Mouse (Mus musculus): ENCODE data around the gene Mtfmt. TPM values are rescaled to one million over a fixed set of nuclear protein-coding genes. Genes with fewer than 3 reads are reported as not detected.

The Mtfmt gene
- polyA plus RNA-seq (2015; fragmentation: Nextera tagmentation; extraction: Ambion mirVana), result 7.2 and 7.3 TPM in 2 replicates

GRCm38 (mm10) chr9:65435671-65436301, at the start of gene Mtfmt:
TSS of gene Mtfmt (plus strand) at chr9:65435782.
- Histone ChIP-seq H3K9ac (replicated peaks) (peak within 1 kb of the TSS; percentile 86), H3K9me3 (ENCODE audit: low read length) (no peaks in the 10 kb centered on the region), H3K4me3 (ENCODE audit: low read depth, low read length) (peak within 1 kb of the TSS; percentile 98), H3K36me3 (replicated peaks; ENCODE audit: insufficient read depth, low read length) (peaks cover 5% of the 10 kb centered on the region; the same call in 1 of the 2 replicates), H3K4me1 (ENCODE audit: insufficient read depth) (peaks cover 5% of the 10 kb centered on the region), H3K4me2 (ENCODE audit: low read depth, low read length) (peak within 1 kb of the TSS; percentile 90), H3K27me3 (ENCODE audit: insufficient read depth, low read length) (no peaks in the 10 kb centered on the region), H3K27ac (ENCODE audit: low read depth) (peak within 1 kb of the TSS; percentile 58)
- no peak for TF ChIP-seq EP300 (IDR thresholded peaks at IDR 0.05; ENCODE audit: low read depth)
- no peak for TF ChIP-seq CTCF (IDR thresholded peaks at IDR 0.05; ENCODE audit: low read depth)
- WGBS (ENCODE audit: insufficient replicate concordance), result under 1% methylated on average over 52 of the region's 54 CpGs
- ATAC-seq (peak; percentile 91), DNase-seq (peak; percentile 98)

GRCm38 (mm10) chr9:65386373-65387140, 49.0 kb upstream of the Mtfmt start:
- WGBS (ENCODE audit: insufficient replicate concordance), result 31% methylated on average over 8 of the region's 8 CpGs
- TF ChIP-seq EP300 (IDR thresholded peaks at IDR 0.05; ENCODE audit: low read depth) (no peak), CTCF (IDR thresholded peaks at IDR 0.05; ENCODE audit: low read depth) (0 out of 2 replicates have a peak, but pooled peaks have one; percentile 15)
- Histone ChIP-seq H3K27ac (ENCODE audit: low read depth) (no peak overlapping the region), H3K9ac (replicated peaks) (no peak overlapping the region), H3K9me3 (ENCODE audit: low read length) (no peaks in the 10 kb centered on the region), H3K36me3 (replicated peaks; ENCODE audit: insufficient read depth, low read length) (no peaks in the 10 kb centered on the region), H3K27me3 (ENCODE audit: insufficient read depth, low read length) (peaks cover 17% of the 10 kb centered on the region), H3K4me1 (ENCODE audit: insufficient read depth) (peaks cover 9% of the 10 kb centered on the region), H3K4me2 (ENCODE audit: low read depth, low read length) (no peak overlapping the region), H3K4me3 (ENCODE audit: low read depth, low read length) (no peak overlapping the region)
- ATAC-seq (no peak), DNase-seq (no peak)

- no peak overlapping the region for H3K27ac ChIP-seq (ENCODE audit: low read depth)
- ATAC-seq, result peak; percentile 9; the same call in 1 of the 2 replicates
- no peaks in the 10 kb centered on the region for H3K36me3 ChIP-seq (replicated peaks; ENCODE audit: insufficient read depth, low read length)
- 13% methylated on average over 94 of the region's 96 CpGs for WGBS (ENCODE audit: insufficient replicate concordance)
- no peak for TF ChIP-seq CTCF (IDR thresholded peaks at IDR 0.05; ENCODE audit: low read depth)
- no peak for TF ChIP-seq EP300 (IDR thresholded peaks at IDR 0.05; ENCODE audit: low read depth)
- no peaks in the 10 kb centered on the region for H3K9me3 ChIP-seq (ENCODE audit: low read length)
- H3K27me3 ChIP-seq (ENCODE audit: insufficient read depth, low read length), result peaks cover 26% of the 10 kb centered on the region
- H3K9ac ChIP-seq (replicated peaks), result no peak overlapping the region
- peak overlapping the region; percentile 67 for H3K4me2 ChIP-seq (ENCODE audit: low read depth, low read length)
- peaks cover 16% of the 10 kb centered on the region for H3K4me1 ChIP-seq (ENCODE audit: insufficient read depth)
- DNase-seq, result peak; percentile 24
- H3K4me3 ChIP-seq (ENCODE audit: low read depth, low read length), result peak overlapping the region; percentile 35
Observed at GRCm38 (mm10) chr9:65390752-65391612, 44.6 kb upstream of the Mtfmt start.

- Histone ChIP-seq H3K9ac (replicated peaks) (no peak within 1 kb of the TSS), H3K9me3 (ENCODE audit: low read length) (no peaks in the 10 kb centered on the region), H3K27ac (ENCODE audit: low read depth) (peak within 1 kb of the TSS; percentile 29; the same call in 1 of the 2 replicates), H3K4me3 (ENCODE audit: low read depth, low read length) (peak within 1 kb of the TSS; percentile 35), H3K27me3 (ENCODE audit: insufficient read depth, low read length) (peaks cover 26% of the 10 kb centered on the region), H3K36me3 (replicated peaks; ENCODE audit: insufficient read depth, low read length) (no peaks in the 10 kb centered on the region), H3K4me1 (ENCODE audit: insufficient read depth) (peaks cover 16% of the 10 kb centered on the region), H3K4me2 (ENCODE audit: low read depth, low read length) (peak within 1 kb of the TSS; percentile 67)
- 34% methylated on average over 8 of the region's 8 CpGs for WGBS (ENCODE audit: insufficient replicate concordance)
- ATAC-seq, result no peak
- DNase-seq, result no peak
- no peak for TF ChIP-seq EP300 (IDR thresholded peaks at IDR 0.05; ENCODE audit: low read depth)
- no peak for TF ChIP-seq CTCF (IDR thresholded peaks at IDR 0.05; ENCODE audit: low read depth)
Observed at GRCm38 (mm10) chr9:65391613-65391964, 44.0 kb upstream of the Mtfmt start, which contains the start of gene Kbtbd13. TSS of gene Kbtbd13 (minus strand) at chr9:65391652.

GRCm38 (mm10) chr9:65392638-65393364, 42.8 kb upstream of the Mtfmt start:
- Histone ChIP-seq H3K4me3 (ENCODE audit: low read depth, low read length) (no peak overlapping the region), H3K36me3 (replicated peaks; ENCODE audit: insufficient read depth, low read length) (no peaks in the 10 kb centered on the region), H3K27me3 (ENCODE audit: insufficient read depth, low read length) (peaks cover 26% of the 10 kb centered on the region), H3K9me3 (ENCODE audit: low read length) (no peaks in the 10 kb centered on the region), H3K4me1 (ENCODE audit: insufficient read depth) (peaks cover 16% of the 10 kb centered on the region), H3K27ac (ENCODE audit: low read depth) (peak overlapping the region; percentile 29; the same call in 1 of the 2 replicates), H3K4me2 (ENCODE audit: low read depth, low read length) (no peak overlapping the region), H3K9ac (replicated peaks) (no peak overlapping the region)
- peak; percentile 91 for ATAC-seq
- 15% methylated on average over 6 of the region's 6 CpGs for WGBS (ENCODE audit: insufficient replicate concordance)
- TF ChIP-seq CTCF (IDR thresholded peaks at IDR 0.05; ENCODE audit: low read depth), result peak; percentile 84
- no peak for TF ChIP-seq EP300 (IDR thresholded peaks at IDR 0.05; ENCODE audit: low read depth)
- peak; percentile 78 for DNase-seq
